Mouse (Mus musculus): ENCODE data around the gene Gtf3c2. TPM values are rescaled to one million over a fixed set of nuclear protein-coding genes. Genes with fewer than 3 reads are reported as not detected.
A peak's percentile ranks its signal among the peaks of the same experiment; 100 is the strongest.

Gene Gtf3c2
- polyA plus RNA-seq, 1 experiment from 2014 or later, result 102 TPM

- no peaks in the 10 kb centered on the region for H3K27me3 ChIP-seq
- H3K4me1 ChIP-seq, result peaks cover 33% of the 10 kb centered on the region
- ATAC-seq (ENCODE audit: low FRiP score), result no peak
- H3K27ac ChIP-seq, result no peak overlapping the region
- H3K36me3 ChIP-seq (replicated peaks), result peaks cover 67% of the 10 kb centered on the region
- no peak overlapping the region for H3K4me2 ChIP-seq
- no peak overlapping the region for H3K4me3 ChIP-seq (replicated peaks)
- 94% methylated on average over 4 of the region's 4 CpGs for WGBS
- peaks cover 5% of the 10 kb centered on the region for H3K9me3 ChIP-seq
- H3K9ac ChIP-seq, result no peak overlapping the region
Measured at GRCm38 (mm10) chr5:31195671-31196070, 15.7 kb upstream of the Gtf3c2 start.

GRCm38 (mm10) chr5:31194486-31195485 lies 14.8 kb upstream of the Gtf3c2 start:
- 92% methylated on average over 16 of the region's 16 CpGs for WGBS
- Histone ChIP-seq H3K9ac (0 out of 2 replicates have a peak overlapping the region, but pooled peaks have one; percentile 92), H3K27me3 (no peaks in the 10 kb centered on the region), H3K27ac (no peak overlapping the region), H3K4me1 (peaks cover 25% of the 10 kb centered on the region), H3K4me3 (replicated peaks) (no peak overlapping the region), H3K36me3 (replicated peaks) (peaks cover 67% of the 10 kb centered on the region), H3K9me3 (no peaks in the 10 kb centered on the region), H3K4me2 (peak overlapping the region; percentile 94)
- no peak for ATAC-seq (ENCODE audit: low FRiP score)

- H3K4me2 ChIP-seq, result peak overlapping the region; percentile 94
Measured at GRCm38 (mm10) chr5:31193631-31194281, 13.8 kb upstream of the Gtf3c2 start.

GRCm38 (mm10) chr5:31192939-31193630 lies 13.1 kb upstream of the Gtf3c2 start, which contains the start of the genes Snx17 and Eif2b4:
Snx17 (plus strand) TSS chr5:31193227.
Eif2b4 (minus strand) TSS chr5:31193430.
- Histone ChIP-seq H3K27me3 (no peaks in the 10 kb centered on the region), H3K4me3 (replicated peaks) (peak within 1 kb of the TSS; percentile 88), H3K36me3 (replicated peaks) (peaks cover 65% of the 10 kb centered on the region), H3K4me2 (peak within 1 kb of the TSS; percentile 94), H3K9me3 (no peaks in the 10 kb centered on the region), H3K4me1 (peaks cover 25% of the 10 kb centered on the region), H3K27ac (peak within 1 kb of the TSS; percentile 80), H3K9ac (peak within 1 kb of the TSS; percentile 92)
- ATAC-seq (ENCODE audit: low FRiP score), result peak; percentile 96
- WGBS, result under 1% methylated on average over 48 of the region's 48 CpGs

More at GRCm38 (mm10) chr5:31193631-31194281, 13.8 kb upstream of the Gtf3c2 start:
- no peak for ATAC-seq (ENCODE audit: low FRiP score)
- no peaks in the 10 kb centered on the region for H3K9me3 ChIP-seq
- peak overlapping the region; percentile 88 for H3K4me3 ChIP-seq (replicated peaks)
- 14% methylated on average over 25 of the region's 25 CpGs for WGBS
- no peaks in the 10 kb centered on the region for H3K27me3 ChIP-seq
- peaks cover 25% of the 10 kb centered on the region for H3K4me1 ChIP-seq
- H3K36me3 ChIP-seq (replicated peaks), result peaks cover 65% of the 10 kb centered on the region
- H3K27ac ChIP-seq, result peak overlapping the region; percentile 80
- H3K9ac ChIP-seq, result peak overlapping the region; percentile 92

GRCm38 (mm10) chr5:31192045-31192938 lies 12.3 kb upstream of the Gtf3c2 start:
- Histone ChIP-seq H3K4me1 (peaks cover 25% of the 10 kb centered on the region), H3K36me3 (replicated peaks) (peaks cover 65% of the 10 kb centered on the region), H3K27ac (peak overlapping the region; percentile 79), H3K9me3 (no peaks in the 10 kb centered on the region), H3K4me2 (peak overlapping the region; percentile 94), H3K4me3 (replicated peaks) (peak overlapping the region; percentile 88), H3K27me3 (no peaks in the 10 kb centered on the region), H3K9ac (peak overlapping the region; percentile 92)
- WGBS, result 17% methylated on average over 42 of the region's 42 CpGs
- ATAC-seq (ENCODE audit: low FRiP score), result no peak; the same call in 1 of the 2 replicates

- H3K36me3 ChIP-seq (replicated peaks), result peaks cover 50% of the 10 kb centered on the region
- H3K9ac ChIP-seq, result no peak overlapping the region
- H3K4me2 ChIP-seq, result no peak overlapping the region
- no peaks in the 10 kb centered on the region for H3K9me3 ChIP-seq
- no peak overlapping the region for H3K4me3 ChIP-seq (replicated peaks)
- peaks cover 25% of the 10 kb centered on the region for H3K4me1 ChIP-seq
- H3K27ac ChIP-seq, result no peak overlapping the region
- WGBS, result 91% methylated on average over 9 of the region's 9 CpGs
- H3K27me3 ChIP-seq, result no peaks in the 10 kb centered on the region
- ATAC-seq (ENCODE audit: low FRiP score), result no peak
Measured at GRCm38 (mm10) chr5:31190201-31190600, 10.3 kb upstream of the Gtf3c2 start.

- no peak overlapping the region for H3K4me2 ChIP-seq
- peaks cover 42% of the 10 kb centered on the region for H3K36me3 ChIP-seq (replicated peaks)
- ATAC-seq (ENCODE audit: low FRiP score), result no peak
- no peaks in the 10 kb centered on the region for H3K27me3 ChIP-seq
- H3K9me3 ChIP-seq, result no peaks in the 10 kb centered on the region
- no peak overlapping the region for H3K9ac ChIP-seq
- WGBS, result 77% methylated on average over 4 of the region's 4 CpGs
- no peak overlapping the region for H3K27ac ChIP-seq
- H3K4me1 ChIP-seq, result peaks cover 14% of the 10 kb centered on the region
- H3K4me3 ChIP-seq (replicated peaks), result no peak overlapping the region
Measured at GRCm38 (mm10) chr5:31188223-31188840, 8.4 kb upstream of the Gtf3c2 start.

- Histone ChIP-seq H3K9me3 (no peaks in the 10 kb centered on the region), H3K9ac (no peak overlapping the region), H3K4me1 (peaks cover 10% of the 10 kb centered on the region; the same call in 1 of the 2 replicates), H3K4me2 (no peak overlapping the region), H3K4me3 (replicated peaks) (no peak overlapping the region), H3K36me3 (replicated peaks) (peaks cover 20% of the 10 kb centered on the region), H3K27ac (no peak overlapping the region), H3K27me3 (no peaks in the 10 kb centered on the region)
- ATAC-seq (ENCODE audit: low FRiP score), result no peak
- 63% methylated on average over 4 of the region's 4 CpGs for WGBS
Measured at GRCm38 (mm10) chr5:31183678-31184077, 3.7 kb upstream of the Gtf3c2 start.

- WGBS, result 90% methylated on average over 9 of the region's 9 CpGs
- Histone ChIP-seq H3K9me3 (no peaks in the 10 kb centered on the region), H3K4me2 (no peak overlapping the region), H3K4me1 (peaks cover 20% of the 10 kb centered on the region), H3K36me3 (replicated peaks) (0 out of 2 replicates have a peak, but pooled peaks cover 3% of the 10 kb centered on the region), H3K4me3 (replicated peaks) (no peak overlapping the region), H3K9ac (no peak overlapping the region), H3K27ac (no peak overlapping the region), H3K27me3 (no peaks in the 10 kb centered on the region)
- no peak for ATAC-seq (ENCODE audit: low FRiP score)
Measured at GRCm38 (mm10) chr5:31181183-31181770, 1.3 kb upstream of the Gtf3c2 start.

GRCm38 (mm10) chr5:31179301-31179765 lies 611 bp downstream of the Gtf3c2 start:
- H3K4me1 ChIP-seq, result peaks cover 20% of the 10 kb centered on the region
- peak; percentile 74 for ATAC-seq (ENCODE audit: low FRiP score)
- H3K4me3 ChIP-seq (replicated peaks), result peak overlapping the region; percentile 84
- H3K9me3 ChIP-seq, result no peaks in the 10 kb centered on the region
- WGBS, result 0% methylated on average over 25 of the region's 25 CpGs
- no peaks in the 10 kb centered on the region for H3K27me3 ChIP-seq
- H3K9ac ChIP-seq, result peak overlapping the region; percentile 71
- peak overlapping the region; percentile 82 for H3K4me2 ChIP-seq
- H3K36me3 ChIP-seq (replicated peaks), result peaks cover 11% of the 10 kb centered on the region
- peak overlapping the region; percentile 99 for H3K27ac ChIP-seq

All from forebrain, embryonic 12.5 days (tissue).